Mouse (Mus musculus): ENCODE data around the gene Krt87. TPM values are rescaled to one million over a fixed set of nuclear protein-coding genes. Genes with fewer than 3 reads are reported as not detected.

Krt87 gene
- polyA plus RNA-seq, 2 experiments, result not detected

- ATAC-seq (ENCODE audit: insufficient read depth), result no peak
- no peaks in the 10 kb centered on the region for H3K4me1 ChIP-seq (replicated peaks; ENCODE audit: control insufficient read depth in 2 of 2, insufficient read depth in 2 of 2, low read length in 1 of 2)
- no peak for DNase-seq (ENCODE audit: low read depth in 3 of 3, low spot score in 3 of 3)
- H3K27ac ChIP-seq, result no peak overlapping the region
- H3K9me3 ChIP-seq (ENCODE audit: control insufficient read depth, low read length), result no peaks in the 10 kb centered on the region
- TF ChIP-seq EP300 (IDR thresholded peaks at IDR 0.05; ENCODE audit: low read depth), result no peak
- no peak for TF ChIP-seq CTCF (IDR thresholded peaks at IDR 0.05; ENCODE audit: low read depth)
- 49% methylated on average over 7 of the region's 7 CpGs for WGBS (ENCODE audit: insufficient replicate concordance)
- no peak overlapping the region for H3K9ac ChIP-seq (replicated peaks)
- no peak overlapping the region for H3K4me2 ChIP-seq (ENCODE audit: low read depth)
- no peak overlapping the region for H3K4me3 ChIP-seq (ENCODE audit: insufficient read depth in 1 of 2, low read depth in 2 of 2, low read length in 2 of 2)
- no peaks in the 10 kb centered on the region for H3K27me3 ChIP-seq (ENCODE audit: control insufficient read depth, insufficient read depth, low read length)
- H3K36me3 ChIP-seq (replicated peaks; ENCODE audit: control insufficient read depth, insufficient read depth, low read depth), result no peaks in the 10 kb centered on the region
Observed at GRCm38 (mm10) chr15:101396466-101396865, 42.1 kb downstream of the Krt87 start.

GRCm38 (mm10) chr15:101394908-101395307, 43.7 kb downstream of the Krt87 start:
- WGBS (ENCODE audit: insufficient replicate concordance), result 65% methylated on average over 7 of the region's 7 CpGs
- H3K9ac ChIP-seq (replicated peaks), result no peak overlapping the region
- H3K27ac ChIP-seq, result no peak overlapping the region
- H3K9me3 ChIP-seq (ENCODE audit: control insufficient read depth, low read length), result no peaks in the 10 kb centered on the region
- no peaks in the 10 kb centered on the region for H3K4me1 ChIP-seq (replicated peaks; ENCODE audit: control insufficient read depth in 2 of 2, insufficient read depth in 2 of 2, low read length in 1 of 2)
- H3K36me3 ChIP-seq (replicated peaks; ENCODE audit: control insufficient read depth, insufficient read depth, low read depth), result no peaks in the 10 kb centered on the region
- TF ChIP-seq EP300 (IDR thresholded peaks at IDR 0.05; ENCODE audit: low read depth), result no peak
- TF ChIP-seq CTCF (IDR thresholded peaks at IDR 0.05; ENCODE audit: low read depth), result peak; percentile 18; the same call in 1 of the 2 replicates
- no peaks in the 10 kb centered on the region for H3K27me3 ChIP-seq (ENCODE audit: control insufficient read depth, insufficient read depth, low read length)
- no peak overlapping the region for H3K4me3 ChIP-seq (ENCODE audit: insufficient read depth in 1 of 2, low read depth in 2 of 2, low read length in 2 of 2)
- H3K4me2 ChIP-seq (ENCODE audit: low read depth), result no peak overlapping the region
- DNase-seq (ENCODE audit: low read depth in 3 of 3, low spot score in 3 of 3) (no peak), ATAC-seq (ENCODE audit: insufficient read depth) (no peak)

GRCm38 (mm10) chr15:101392251-101392650, 46.4 kb downstream of the Krt87 start:
- Histone ChIP-seq H3K4me2 (ENCODE audit: low read depth) (no peak overlapping the region), H3K27ac (no peak overlapping the region), H3K4me1 (replicated peaks; ENCODE audit: control insufficient read depth in 2 of 2, insufficient read depth in 2 of 2, low read length in 1 of 2) (no peaks in the 10 kb centered on the region), H3K27me3 (ENCODE audit: control insufficient read depth, insufficient read depth, low read length) (no peaks in the 10 kb centered on the region), H3K4me3 (ENCODE audit: insufficient read depth in 1 of 2, low read depth in 2 of 2, low read length in 2 of 2) (no peak overlapping the region), H3K36me3 (replicated peaks; ENCODE audit: control insufficient read depth, insufficient read depth, low read depth) (no peaks in the 10 kb centered on the region), H3K9ac (replicated peaks) (no peak overlapping the region), H3K9me3 (ENCODE audit: control insufficient read depth, low read length) (no peaks in the 10 kb centered on the region)
- WGBS (ENCODE audit: insufficient replicate concordance), result 66% methylated on average over 5 of the region's 5 CpGs
- DNase-seq (ENCODE audit: low read depth in 3 of 3, low spot score in 3 of 3) (no peak), ATAC-seq (ENCODE audit: insufficient read depth) (no peak)
- no peak for TF ChIP-seq CTCF (IDR thresholded peaks at IDR 0.05; ENCODE audit: low read depth)
- no peak for TF ChIP-seq EP300 (IDR thresholded peaks at IDR 0.05; ENCODE audit: low read depth)

GRCm38 (mm10) chr15:101390203-101390602, 48.4 kb downstream of the Krt87 start:
- ATAC-seq (ENCODE audit: insufficient read depth) (no peak), DNase-seq (ENCODE audit: low read depth in 3 of 3, low spot score in 3 of 3) (no peak)
- Histone ChIP-seq H3K4me2 (ENCODE audit: low read depth) (no peak overlapping the region), H3K27ac (no peak overlapping the region), H3K4me3 (ENCODE audit: insufficient read depth in 1 of 2, low read depth in 2 of 2, low read length in 2 of 2) (no peak overlapping the region), H3K36me3 (replicated peaks; ENCODE audit: control insufficient read depth, insufficient read depth, low read depth) (no peaks in the 10 kb centered on the region), H3K4me1 (replicated peaks; ENCODE audit: control insufficient read depth in 2 of 2, insufficient read depth in 2 of 2, low read length in 1 of 2) (no peaks in the 10 kb centered on the region), H3K9me3 (ENCODE audit: control insufficient read depth, low read length) (no peaks in the 10 kb centered on the region), H3K9ac (replicated peaks) (no peak overlapping the region), H3K27me3 (ENCODE audit: control insufficient read depth, insufficient read depth, low read length) (no peaks in the 10 kb centered on the region)
- TF ChIP-seq EP300 (IDR thresholded peaks at IDR 0.05; ENCODE audit: low read depth), result no peak
- TF ChIP-seq CTCF (IDR thresholded peaks at IDR 0.05; ENCODE audit: low read depth), result no peak
- 73% methylated on average over 5 of the region's 5 CpGs for WGBS (ENCODE audit: insufficient replicate concordance)

GRCm38 (mm10) chr15:101388034-101388541, 50.5 kb downstream of the Krt87 start:
- ATAC-seq (ENCODE audit: insufficient read depth), result no peak
- peak in 1 of 3 experiments; percentile 16 for DNase-seq (ENCODE audit: low read depth in 3 of 3, low spot score in 3 of 3)
- WGBS (ENCODE audit: insufficient replicate concordance), result 15% methylated on average over 5 of the region's 5 CpGs

More at GRCm38 (mm10) chr15:101388034-101388541, 50.5 kb downstream of the Krt87 start:
- H3K9me3 ChIP-seq (ENCODE audit: control insufficient read depth, low read length), result no peaks in the 10 kb centered on the region
- no peak overlapping the region for H3K4me2 ChIP-seq (ENCODE audit: low read depth)
- no peaks in the 10 kb centered on the region for H3K36me3 ChIP-seq (replicated peaks; ENCODE audit: control insufficient read depth, insufficient read depth, low read depth)
- no peak overlapping the region for H3K9ac ChIP-seq (replicated peaks)
- H3K4me1 ChIP-seq (replicated peaks; ENCODE audit: control insufficient read depth in 2 of 2, insufficient read depth in 2 of 2, low read length in 1 of 2), result 0 out of 4 replicates have a peak, but pooled peaks cover 0 to 2% of the 10 kb centered on the region in 2 experiments
- H3K27me3 ChIP-seq (ENCODE audit: control insufficient read depth, insufficient read depth, low read length), result no peaks in the 10 kb centered on the region
- no peak for TF ChIP-seq EP300 (IDR thresholded peaks at IDR 0.05; ENCODE audit: low read depth)
- peak; percentile 37 for TF ChIP-seq CTCF (IDR thresholded peaks at IDR 0.05; ENCODE audit: low read depth)
- no peak overlapping the region for H3K4me3 ChIP-seq (ENCODE audit: insufficient read depth in 1 of 2, low read depth in 2 of 2, low read length in 2 of 2)
- no peak overlapping the region for H3K27ac ChIP-seq
